Mouse (Mus musculus): ENCODE results near the gene Ngef. TPM values are rescaled to one million over a fixed set of nuclear protein-coding genes. Genes with fewer than 3 reads are reported as not detected.
"Not testable (repeated sequence)": the region's sequence is repeated elsewhere in the genome, so short reads cannot be mapped to it uniquely, and the experiment has no call there.

The Ngef gene
- total RNA-seq, 2 experiments from 2014 or later = 0.09 TPM; not detected in 1

- no peak for DNase-seq (ENCODE audit: low spot score)
Observed at GRCm38 (mm10) chr1:87475076-87475895, 98.4 kb downstream of the Ngef start.

GRCm38 (mm10) chr1:87472576-87472975, 101.1 kb downstream of the Ngef start:
- DNase-seq (ENCODE audit: low spot score) = peak; percentile 35

GRCm38 (mm10) chr1:87471914-87472313, 101.8 kb downstream of the Ngef start:
- no peak for DNase-seq (ENCODE audit: low spot score)

GRCm38 (mm10) chr1:87469971-87470370, 103.7 kb downstream of the Ngef start, which contains the start of gene Snorc:
Snorc (plus strand) TSS chr1:87470271.
- not testable (repeated sequence) for DNase-seq (ENCODE audit: low spot score)

GRCm38 (mm10) chr1:87468321-87468720, 105.3 kb downstream of the Ngef start:
- no peak for DNase-seq (ENCODE audit: low spot score)

GRCm38 (mm10) chr1:87467469-87467868, 106.2 kb downstream of the Ngef start:
- DNase-seq (ENCODE audit: low spot score) = no peak

GRCm38 (mm10) chr1:87459856-87460255, 113.8 kb downstream of the Ngef start:
- not testable (repeated sequence) for DNase-seq (ENCODE audit: low spot score)

- no peak for DNase-seq (ENCODE audit: low spot score)
Observed at GRCm38 (mm10) chr1:87458045-87458444, 115.6 kb downstream of the Ngef start.

- DNase-seq (ENCODE audit: low spot score) = no peak
Observed at GRCm38 (mm10) chr1:87456425-87456824, 117.2 kb downstream of the Ngef start.

GRCm38 (mm10) chr1:87449432-87449831, 124.2 kb downstream of the Ngef start:
- no peak for DNase-seq (ENCODE audit: low spot score)

GRCm38 (mm10) chr1:87447183-87448104, 126.2 kb downstream of the Ngef start:
- DNase-seq (ENCODE audit: low spot score) = peak; percentile 36

- peak; percentile 3 for DNase-seq (ENCODE audit: low spot score)
Observed at GRCm38 (mm10) chr1:87436583-87436982, 137.1 kb downstream of the Ngef start.

- no peak for DNase-seq (ENCODE audit: low spot score)
Observed at GRCm38 (mm10) chr1:87435125-87435524, 138.5 kb downstream of the Ngef start.

Other genes with a start within 250 kb of the Ngef start
- 10 to 100 TPM; 31.9 to 42.2 TPM for gene Gigyf2, start 246.9 kb downstream of the Ngef start, total RNA-seq (2021)
- under 1 TPM; 0.28 to 0.43 TPM for gene Kcnj13, start 179.1 kb downstream of the Ngef start, total RNA-seq (2021)
- not detected for gene Snorc, start 103.6 kb downstream of the Ngef start, total RNA-seq (2021)
- 10 to 100 TPM; 16.8 to 19.4 TPM for gene Neu2, start 64.0 kb downstream of the Ngef start, total RNA-seq (2021)
- 1 to 10 TPM; 3.9 to 4.1 TPM for gene Inpp5d, start 46.4 kb upstream of the Ngef start, total RNA-seq (2021)
- gene Atg16l1, start 182.0 kb upstream of the Ngef start, total RNA-seq (2021) = 10 to 100 TPM; 16.3 to 17.6 TPM
- under 1 TPM in 1 of 2 experiments, not detected in 1; 0.26 TPM for gene Sag, start 229.8 kb upstream of the Ngef start, total RNA-seq (2021)